ENCODE assay signal across 13 mouse cellular contexts in the genomic region with DNA sequence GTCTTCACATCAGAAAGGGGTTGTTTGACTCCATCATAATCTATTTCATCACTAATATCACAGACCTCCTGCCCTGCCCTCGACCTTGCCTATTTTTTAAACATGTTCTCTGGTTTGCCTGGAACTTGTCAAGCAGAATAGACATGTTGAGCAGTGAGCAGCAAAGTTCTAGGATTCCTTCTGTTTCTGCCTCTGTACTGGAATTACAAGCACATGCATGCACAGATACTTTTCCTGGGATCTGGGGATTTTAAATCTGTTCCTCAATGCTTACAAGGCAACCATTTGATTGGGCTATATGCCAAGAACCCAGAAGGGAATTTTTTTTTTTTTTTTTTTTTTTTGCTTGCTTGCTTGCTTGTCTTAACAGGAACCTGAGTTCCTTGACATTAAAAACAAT.
"Had no signal": no experiment of that assay in that cellular context is flagged by ENCODE, and none has a peak within 500 bp of the region (broad histone marks: within the 10 kb centered on the region; RNA-seq: fewer than 3 reads in every experiment).

No protein-coding gene starts in this region.

- H3K4me2 ChIP-seq: limb, embryonic 15.5 days; liver, embryonic 12.5 days; lung, embryonic 14.5 days; neural tube, embryonic 12.5 days had no signal

- DNase-seq: kidney, adult 8-10 months; kidney, postnatal 25 days; lung, embryonic 14.5 days; lung, postnatal 10 days; lung, postnatal 4 days; midbrain, embryonic 14.5 days; thymus, adult 18-20 months; thymus, postnatal 14 days had no signal

- H3K4me3 ChIP-seq: limb, embryonic 15.5 days; liver, embryonic 12.5 days; midbrain, embryonic 10.5 days; neural tube, embryonic 12.5 days had no signal

- H3K9ac ChIP-seq: limb, embryonic 15.5 days; liver, embryonic 12.5 days; lung, embryonic 14.5 days; neural tube, embryonic 12.5 days had no signal

- H3K27ac ChIP-seq: limb, embryonic 15.5 days; liver, embryonic 12.5 days; midbrain, embryonic 10.5 days; neural tube, embryonic 12.5 days; stomach, postnatal 0 days had no signal

- H3K4me1 ChIP-seq: limb, embryonic 15.5 days; liver, embryonic 12.5 days; midbrain, embryonic 10.5 days; neural tube, embryonic 12.5 days had no signal

- H3K36me3 ChIP-seq: limb, embryonic 15.5 days; liver, embryonic 12.5 days; midbrain, embryonic 10.5 days; neural tube, embryonic 12.5 days had no signal

- H3K9me3 ChIP-seq: limb, embryonic 15.5 days; liver, embryonic 12.5 days; midbrain, embryonic 10.5 days; neural tube, embryonic 12.5 days had no signal

- H3K27me3 ChIP-seq: limb, embryonic 15.5 days; liver, embryonic 12.5 days; neural tube, embryonic 12.5 days had no signal

- ATAC-seq: liver, embryonic 12.5 days had no signal
